Mouse (Mus musculus) testis, adult 2 months (tissue): ENCODE measurements at regions not wholly inside any gene's neighbourhood (a gene's known extent, or its start where the extent isn't known, plus 50 kb on each side); places are given as distances from the start of the nearest gene placed in this dataset.
A peak's percentile ranks its signal among the peaks of the same experiment; 100 is the strongest.

Experiments
- H3K27ac ChIP-seq: fragments of 200-500 bp; 2 replicates; pipeline ENCODE4 v1.5.1; 2012; ENCODE audit warnings: low read depth, low read length; ENCODE audit not compliant: control insufficient read depth, insufficient read depth
- H3K27me3 ChIP-seq: fragments of 200-500 bp; 2 replicates; pipeline ENCODE4 v1.6.1; 2012; ENCODE audit warnings: mild to moderate bottlenecking, low read length, moderate library complexity; ENCODE audit not compliant: control insufficient read depth, insufficient read depth
- H3K36me3 ChIP-seq: fragments of 200-500 bp; 2 replicates; pipeline ENCODE4 v1.6.1; 2012; ENCODE audit warnings: mild to moderate bottlenecking, low read length; ENCODE audit not compliant: control insufficient read depth, insufficient read depth
- H3K4me1 ChIP-seq: fragments of 200-500 bp; 2 replicates; pipeline ENCODE4 v1.6.1; 2012; ENCODE audit warnings: low read length; ENCODE audit not compliant: control insufficient read depth, insufficient read depth
- H3K4me3 ChIP-seq: fragments of 200-500 bp; 2 replicates; pipeline ENCODE4 v1.5.1; 2012; ENCODE audit warnings: low read depth, mild to moderate bottlenecking, low read length, moderate library complexity, mixed read lengths; ENCODE audit not compliant: control insufficient read depth
- CTCF ChIP-seq: fragments of 200-500 bp; IDR thresholded peaks from 2 replicates; pipeline ENCODE4 v1.5.1; 2012; ENCODE audit warnings: low read depth, mild to moderate bottlenecking, inconsistent platforms, low read length, moderate library complexity; ENCODE audit not compliant: control insufficient read depth, insufficient read depth, insufficient replicate concordance
- POLR2A ChIP-seq: fragments of 200-500 bp; IDR thresholded peaks from 2 replicates; pipeline ENCODE4 v1.6.1; 2012; ENCODE audit warnings: low read depth, mild to moderate bottlenecking, inconsistent platforms, low read length, moderate library complexity; ENCODE audit not compliant: control insufficient read depth

GRCm38 (mm10) chr2:160440236-160440635 lies 73.4 kb upstream of the Mafb start:
- no peaks in the 10 kb centered on the region; the same call in 1 of the 2 replicates for H3K4me1 ChIP-seq
- no peak for TF ChIP-seq CTCF
- no peak for TF ChIP-seq POLR2A
- H3K4me3 ChIP-seq = no peak overlapping the region
- no peaks in the 10 kb centered on the region for H3K36me3 ChIP-seq
- H3K27ac ChIP-seq = no peak overlapping the region
- H3K27me3 ChIP-seq = no peaks in the 10 kb centered on the region

- TF ChIP-seq CTCF (no peak), POLR2A (no peak)
- Histone ChIP-seq H3K36me3 (no peaks in the 10 kb centered on the region), H3K4me1 (peaks cover 14% of the 10 kb centered on the region), H3K4me3 (no peak overlapping the region), H3K27me3 (no peaks in the 10 kb centered on the region), H3K27ac (no peak overlapping the region)
Observed at GRCm38 (mm10) chr2:160451057-160451456, 84.2 kb upstream of the Mafb start.

- H3K27me3 ChIP-seq = no peaks in the 10 kb centered on the region
- no peaks in the 10 kb centered on the region for H3K36me3 ChIP-seq
- TF ChIP-seq CTCF (no peak), POLR2A (no peak)
- no peak overlapping the region for H3K27ac ChIP-seq
- peak overlapping the region; percentile 56 for H3K4me3 ChIP-seq
- H3K4me1 ChIP-seq = peaks cover 14% of the 10 kb centered on the region
Observed at GRCm38 (mm10) chr2:160451481-160452238, 84.8 kb upstream of the Mafb start.

GRCm38 (mm10) chr2:160452239-160452530 lies 85.3 kb upstream of the Mafb start:
- no peak overlapping the region for H3K27ac ChIP-seq
- H3K4me1 ChIP-seq = peaks cover 14% of the 10 kb centered on the region
- H3K36me3 ChIP-seq = no peaks in the 10 kb centered on the region
- H3K27me3 ChIP-seq = no peaks in the 10 kb centered on the region
- no peak overlapping the region for H3K4me3 ChIP-seq
- TF ChIP-seq CTCF (no peak), POLR2A (no peak)

GRCm38 (mm10) chr2:160452730-160453129 lies 85.9 kb upstream of the Mafb start:
- Histone ChIP-seq H3K36me3 (no peaks in the 10 kb centered on the region), H3K27me3 (no peaks in the 10 kb centered on the region), H3K27ac (no peak overlapping the region), H3K4me1 (peaks cover 14% of the 10 kb centered on the region), H3K4me3 (no peak overlapping the region)
- TF ChIP-seq POLR2A (no peak), CTCF (no peak)

GRCm38 (mm10) chr2:160455617-160456016 lies 88.8 kb upstream of the Mafb start:
- Histone ChIP-seq H3K4me1 (peaks cover 13% of the 10 kb centered on the region), H3K4me3 (no peak overlapping the region), H3K27ac (no peak overlapping the region), H3K27me3 (no peaks in the 10 kb centered on the region), H3K36me3 (no peaks in the 10 kb centered on the region)
- TF ChIP-seq CTCF = no peak
- no peak for TF ChIP-seq POLR2A

- Histone ChIP-seq H3K4me1 (peaks cover 5% of the 10 kb centered on the region), H3K27me3 (no peaks in the 10 kb centered on the region), H3K36me3 (no peaks in the 10 kb centered on the region), H3K27ac (no peak overlapping the region), H3K4me3 (no peak overlapping the region)
- TF ChIP-seq CTCF (no peak), POLR2A (no peak)
Observed at GRCm38 (mm10) chr2:160456681-160457080, 89.8 kb upstream of the Mafb start.
